Mouse (Mus musculus) retina, adult 2 months (tissue): Measurements from ENCODE around the gene Stn1.

Experiments used
- DNase-seq: peaks from one replicate; pipeline ENCODE4 v3.0.0-alpha.2; 2012; ENCODE audit warnings: low read depth, low spot score

Gene Stn1

GRCm38 (mm10) chr19:47452682-47453081 is 84.6 kb downstream of the Stn1 start:
- DNase-seq: no peak

DNA sequence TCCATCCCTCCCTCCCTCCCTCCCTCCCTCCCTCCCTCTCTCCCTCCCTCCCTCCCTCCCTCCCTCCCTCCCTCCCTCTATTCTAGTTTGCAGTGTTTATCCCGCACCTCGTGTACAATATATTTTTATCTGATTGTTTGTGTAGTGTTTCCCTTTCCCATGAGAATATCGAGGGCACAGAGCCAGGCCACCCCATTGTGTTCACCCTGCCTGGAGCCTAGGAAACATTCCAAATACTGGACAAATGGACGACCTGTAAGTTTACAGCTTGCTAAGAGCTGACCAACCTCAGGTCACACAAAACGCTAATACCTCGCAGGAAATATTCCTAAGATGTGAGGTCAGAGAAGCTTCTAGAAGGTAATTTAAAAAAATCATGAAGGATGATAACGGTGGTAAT is 85.1 kb downstream of the Stn1 start:
- DNase-seq: no peak

- no peak for DNase-seq
Measured at GRCm38 (mm10) chr19:47451476-47452113, 85.7 kb downstream of the Stn1 start.
